Mouse (Mus musculus): ENCODE results near the gene Trpm7. TPM values are rescaled to one million over a fixed set of nuclear protein-coding genes. Genes with fewer than 3 reads are reported as not detected.
A peak's percentile ranks its signal among the peaks of the same experiment; 100 is the strongest.

Gene Trpm7
- total RNA-seq, 2 experiments from 2014 or later: 52.0 to 54.1 TPM

DNA sequence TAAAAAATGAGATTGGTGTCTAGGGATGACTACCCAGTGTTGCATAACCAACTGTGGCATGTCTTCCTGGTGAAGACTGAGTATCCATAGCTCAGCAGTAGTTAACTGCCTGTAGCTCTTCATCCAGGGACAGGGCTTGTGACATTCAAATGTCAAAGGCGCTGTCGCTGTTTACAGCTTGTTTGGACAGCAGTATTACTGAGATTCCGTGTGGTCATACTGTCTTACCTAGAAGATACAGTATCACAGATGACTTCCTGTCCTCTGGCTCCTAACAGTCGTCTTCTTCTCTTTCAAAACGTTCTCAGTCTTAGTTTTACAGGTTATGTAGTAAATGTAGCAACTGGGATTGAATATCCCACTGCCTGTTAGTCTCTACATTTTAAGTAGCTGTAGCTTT lies 37.2 kb downstream of the Trpm7 start:
- intact Hi-C loops (cut with DNase I): no loop called here
- DNase-seq: no peak

DNA sequence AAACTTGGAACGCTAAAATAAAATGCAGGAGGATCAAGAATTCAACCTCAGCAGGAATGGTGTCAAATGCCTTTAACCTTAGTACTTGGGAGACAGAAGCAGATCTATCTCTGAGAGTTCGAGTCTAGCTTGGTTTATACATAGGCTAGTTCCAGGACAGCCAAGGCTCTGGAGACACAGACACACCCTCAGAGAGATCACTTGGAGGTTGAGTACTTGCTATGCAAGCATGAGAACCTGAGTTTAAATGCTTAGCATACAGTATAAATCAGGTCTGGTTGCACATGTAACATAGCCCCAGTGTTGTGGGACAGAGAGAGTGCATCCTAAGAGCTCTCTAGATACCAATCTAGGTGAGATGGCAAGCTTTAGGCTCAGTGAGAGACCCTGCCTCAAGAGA lies 58.6 kb downstream of the Trpm7 start:
- intact Hi-C loops (cut with DNase I): no loop called here
- no peak for DNase-seq

DNA sequence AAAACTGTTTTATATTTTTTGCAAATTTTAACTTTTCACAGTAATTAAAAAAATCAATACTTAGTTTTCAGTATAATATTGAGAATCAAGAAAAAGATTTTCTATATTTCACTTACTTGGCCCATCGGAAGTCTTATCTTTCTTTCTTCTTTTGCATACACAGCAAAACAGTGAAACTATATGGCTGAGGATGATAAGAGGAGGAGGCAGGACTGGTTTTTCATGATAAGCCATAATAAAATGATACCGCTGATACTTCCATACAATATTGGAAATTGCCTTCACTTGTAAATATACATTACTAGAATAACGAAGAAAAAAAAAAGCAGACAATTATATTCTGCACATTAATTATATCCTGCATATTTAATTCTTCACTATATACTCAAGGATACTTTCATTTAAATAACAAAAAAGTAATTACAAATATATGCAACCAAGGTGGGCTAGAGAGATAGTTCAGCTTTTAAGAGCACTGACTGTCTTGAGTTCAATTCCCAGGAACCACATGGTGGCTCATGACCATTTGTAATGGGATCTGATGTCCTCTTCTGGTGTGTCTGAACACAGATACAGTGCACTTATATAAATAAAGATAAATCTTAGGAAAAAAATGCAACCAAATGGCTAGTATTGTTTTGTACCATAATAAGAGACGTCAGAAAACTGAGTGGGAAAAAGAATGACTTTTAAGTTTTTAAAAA lies 59.2 kb downstream of the Trpm7 start:
- intact Hi-C loops (cut with DNase I): no loop called here
- DNase-seq: no peak

DNA sequence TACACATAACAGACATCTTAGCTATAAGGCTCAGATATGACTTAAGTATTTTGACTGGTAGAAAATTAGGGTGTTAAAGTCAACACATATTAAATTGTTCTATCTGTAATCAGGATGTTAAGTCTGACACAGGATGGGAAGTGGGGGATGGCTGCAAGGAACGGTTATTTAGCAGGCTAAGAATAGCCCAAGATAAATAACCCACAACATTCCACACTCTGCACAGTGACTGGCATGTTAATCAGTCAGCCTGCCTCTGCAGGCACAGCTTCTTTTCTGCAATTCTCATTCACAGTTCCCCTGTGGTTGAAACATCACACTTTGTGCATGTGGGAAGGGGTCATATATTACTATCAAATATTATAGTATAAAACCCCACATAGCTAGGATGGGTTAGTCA lies 60.2 kb downstream of the Trpm7 start:
- peak; percentile 34 to 44 for DNase-seq
- intact Hi-C loops (cut with DNase I): no loop called here

DNA sequence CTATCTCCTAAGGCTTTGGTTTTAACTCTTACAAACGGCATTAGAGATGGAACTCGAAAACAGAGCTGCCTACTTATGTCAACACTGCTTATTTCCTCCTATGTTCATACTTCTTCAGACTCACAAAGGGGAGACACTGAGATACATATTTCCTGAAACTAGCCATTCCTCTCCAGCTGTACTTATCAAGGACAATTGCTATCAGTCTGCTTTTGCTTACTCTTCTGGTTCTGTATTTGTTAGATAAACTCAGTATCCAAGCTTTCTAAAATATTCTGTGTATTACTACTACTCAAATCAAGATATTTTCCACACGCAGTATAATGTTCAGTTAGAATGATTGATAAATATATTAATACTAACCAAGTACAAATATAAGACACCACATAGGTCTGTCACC lies 74.0 kb downstream of the Trpm7 start:
- intact Hi-C loops (cut with DNase I): no loop called here
- DNase-seq: no peak

DNA sequence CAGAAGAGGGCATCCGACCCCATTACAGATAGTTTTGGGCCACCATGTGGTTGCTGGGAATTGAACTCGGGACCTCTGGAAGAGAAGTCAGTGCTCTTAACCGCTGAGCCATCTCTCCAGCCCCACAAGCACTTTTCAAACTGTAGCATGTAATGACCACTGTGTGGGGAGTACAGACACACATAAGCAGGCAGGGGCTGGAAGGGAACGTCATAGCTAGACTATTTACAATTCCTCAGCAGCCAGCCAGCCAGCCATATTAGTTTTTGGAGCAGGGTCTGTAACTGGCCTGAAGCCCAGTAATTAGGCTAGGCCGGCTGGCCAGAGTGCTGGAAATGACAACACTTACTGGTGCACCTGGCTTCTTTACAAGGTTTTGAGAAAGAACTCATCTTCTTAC lies 77.6 kb downstream of the Trpm7 start:
- intact Hi-C loops (cut with DNase I): loop anchor here (5.0 kb wide), 1 partner anchor 199 kb away; no protein-coding TSS in a partner anchor
- DNase-seq: no peak

DNA sequence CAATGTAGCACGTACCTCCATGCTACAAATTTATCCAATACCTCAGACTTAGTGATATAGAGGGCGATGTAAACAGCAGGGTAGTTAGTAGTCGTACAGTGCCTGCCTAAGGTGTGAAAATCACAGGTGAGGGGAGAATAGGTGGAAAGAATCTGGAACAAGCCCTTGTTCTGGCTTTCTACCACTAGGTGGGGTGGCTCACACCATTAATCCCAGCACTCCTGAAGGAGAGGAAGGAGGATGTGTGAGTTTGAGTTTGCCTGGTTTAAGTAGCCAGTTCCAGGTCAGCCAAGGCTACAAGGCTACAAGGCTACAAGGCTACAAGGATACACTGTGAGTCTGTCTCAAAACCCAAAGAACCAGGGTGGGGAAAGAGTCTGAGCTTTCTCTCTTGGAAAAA lies 80.3 kb downstream of the Trpm7 start:
- no peak for DNase-seq
- intact Hi-C loops (cut with DNase I): loop anchor here (5.0 kb wide), 1 partner anchor 202 kb away; no protein-coding TSS in a partner anchor

DNA sequence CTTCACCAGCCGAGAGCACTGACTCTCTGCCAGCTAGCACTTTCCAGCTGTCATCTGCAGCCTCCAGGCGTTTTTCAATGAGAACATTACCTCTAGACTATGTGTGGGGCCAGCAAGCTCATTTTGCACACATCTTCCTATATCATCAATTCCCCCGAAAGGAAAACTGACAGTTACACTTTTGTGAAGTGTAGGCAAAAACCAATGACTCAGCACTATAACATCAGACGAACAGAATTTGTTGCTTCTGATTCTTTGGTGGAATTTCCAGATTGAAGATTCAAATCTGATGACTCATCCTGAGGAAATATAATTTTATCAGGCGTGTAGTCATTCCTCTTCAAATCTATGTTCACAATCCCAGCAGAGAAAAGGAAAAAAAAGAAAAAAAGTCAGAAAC lies 83.4 kb downstream of the Trpm7 start:
- no peak for DNase-seq
- intact Hi-C loops (cut with DNase I): no loop called here

DNA sequence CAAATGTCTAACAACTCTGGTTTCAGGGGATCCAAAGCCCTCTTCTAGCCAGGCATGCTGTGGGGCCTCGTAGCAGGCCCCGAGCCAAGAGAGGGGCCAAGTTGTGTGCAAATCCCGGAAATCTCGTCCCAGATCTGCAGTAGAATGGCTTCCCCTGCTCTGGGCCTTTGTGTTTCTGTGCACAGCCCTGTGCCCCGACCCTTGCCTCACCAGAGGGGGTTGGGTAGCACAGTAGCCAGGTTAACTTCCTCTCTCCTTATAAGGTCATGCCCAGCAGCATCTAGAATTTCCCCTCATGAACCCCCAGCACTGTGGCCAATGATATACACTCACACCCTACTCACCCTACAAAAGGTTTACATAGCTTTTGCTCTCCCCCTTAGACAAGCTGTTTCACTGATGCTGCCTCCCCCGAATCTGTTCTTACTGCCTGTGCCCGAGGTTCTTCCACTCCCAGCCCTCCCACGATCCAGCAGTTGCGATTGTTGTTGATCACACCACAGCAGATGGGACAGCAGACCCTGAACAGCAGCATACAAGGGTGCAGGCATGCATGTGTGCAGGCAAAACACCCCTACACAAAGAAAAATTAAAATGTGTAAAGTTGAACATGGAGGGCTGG lies 88.2 kb downstream of the Trpm7 start:
- intact Hi-C loops (cut with DNase I): no loop called here
- no peak for DNase-seq

DNA sequence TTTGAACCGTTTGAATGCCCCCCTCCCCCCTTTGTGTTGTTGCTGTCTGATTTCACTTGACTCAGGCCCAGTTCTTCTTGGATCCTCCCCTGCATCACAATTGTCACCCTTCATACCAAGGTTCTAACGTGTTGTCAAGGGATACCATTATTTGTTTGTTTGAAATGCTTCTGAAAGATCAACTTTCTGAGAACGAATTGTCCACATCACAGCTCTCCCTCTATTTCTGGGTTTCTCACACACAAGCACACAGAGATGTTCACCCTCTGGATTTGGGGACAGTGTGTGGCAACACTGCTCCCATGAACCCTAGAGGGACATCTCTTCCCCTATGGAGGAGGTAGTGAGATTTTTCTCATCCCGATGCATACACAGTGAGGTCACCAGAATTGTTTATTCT lies 92.7 kb downstream of the Trpm7 start, which contains the start of gene Usp50:
Usp50 (minus strand) TSS at position 101 of the 400 bp plus-strand sequence.
- DNase-seq: no peak
- intact Hi-C loops (cut with DNase I): no loop called here

DNA sequence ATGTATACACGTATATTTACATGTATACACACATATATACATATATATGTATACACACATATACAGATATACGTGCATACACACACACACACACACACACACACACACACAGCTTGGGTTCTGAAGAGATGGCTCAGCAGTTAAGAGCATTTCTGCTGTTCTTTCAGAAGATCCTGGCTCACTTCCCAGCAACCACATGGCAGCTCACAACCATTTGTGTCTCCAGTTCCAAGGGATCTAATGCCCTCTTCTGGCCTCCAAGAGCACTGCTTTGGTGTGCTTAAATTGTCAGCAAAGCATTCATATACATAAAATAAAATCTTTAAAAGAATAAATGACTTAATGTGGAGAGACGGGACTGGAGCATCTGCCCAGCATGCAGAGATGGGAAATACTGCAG lies 93.6 kb downstream of the Trpm7 start:
- intact Hi-C loops (cut with DNase I): loop anchor here (1.0 kb wide), 1 partner anchor 183 kb away; no protein-coding TSS in a partner anchor
- DNase-seq: peak; percentile 73 to 84

DNA sequence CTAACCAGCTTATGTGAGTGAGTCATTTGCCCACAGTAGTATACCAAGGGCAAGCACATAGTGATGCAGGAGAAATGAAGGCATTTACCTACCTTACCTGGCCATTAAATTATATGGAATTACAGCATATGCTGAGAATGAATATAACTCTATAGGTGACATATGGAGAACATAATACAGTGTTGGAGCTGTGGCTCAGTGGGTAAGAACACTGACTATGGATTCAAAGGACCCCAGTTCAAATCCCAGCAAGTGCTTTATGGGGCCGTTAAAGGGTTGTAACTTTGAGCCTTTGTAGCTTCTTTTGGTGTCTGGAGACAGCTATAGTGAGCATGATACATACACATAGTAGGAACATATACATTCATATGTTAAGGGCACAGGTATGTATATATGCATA lies 94.6 kb downstream of the Trpm7 start:
- intact Hi-C loops (cut with DNase I): no loop called here
- no peak for DNase-seq

DNA sequence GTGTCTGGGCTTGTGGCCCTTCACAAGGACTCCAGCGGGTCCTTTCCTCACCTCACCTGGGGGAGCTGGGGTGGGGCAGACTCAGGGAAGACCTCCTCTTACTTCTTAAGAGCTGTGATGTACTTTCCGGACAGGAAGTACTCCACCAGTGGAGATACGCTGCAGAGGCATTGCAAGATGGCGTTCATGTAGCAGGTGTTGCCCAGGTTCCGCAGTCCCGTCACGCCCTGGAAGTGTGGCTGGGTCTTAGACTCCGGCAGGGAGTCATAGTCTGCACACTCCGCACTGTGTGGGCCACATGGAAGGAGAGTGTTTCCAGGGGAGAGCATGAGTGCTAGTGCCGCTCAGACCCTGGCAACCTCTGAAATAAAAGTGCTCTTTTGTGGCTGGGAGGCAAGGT lies 95.7 kb downstream of the Trpm7 start:
- intact Hi-C loops (cut with DNase I): no loop called here
- DNase-seq: no peak

DNA sequence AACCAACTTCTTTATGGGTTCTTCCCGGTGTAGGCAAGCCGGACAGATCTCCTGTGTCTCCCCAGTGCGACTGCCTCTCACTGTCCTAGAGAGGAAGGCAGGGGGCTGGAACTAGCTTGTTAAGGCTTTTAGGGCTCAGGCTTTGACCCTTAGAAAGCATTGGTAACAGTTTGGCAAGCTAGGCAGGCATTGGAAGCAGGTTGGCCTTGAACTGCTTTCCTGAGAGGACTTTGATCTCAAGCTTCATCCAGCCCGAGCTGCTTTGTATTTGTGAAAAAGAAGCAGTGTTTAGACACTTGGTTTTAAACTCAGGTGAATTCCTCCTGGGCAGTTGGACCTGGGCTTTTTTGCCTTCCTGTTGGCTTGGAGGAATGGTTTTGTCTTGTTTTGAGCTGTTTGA lies 97.2 kb downstream of the Trpm7 start:
- DNase-seq: no peak
- intact Hi-C loops (cut with DNase I): no loop called here

DNA sequence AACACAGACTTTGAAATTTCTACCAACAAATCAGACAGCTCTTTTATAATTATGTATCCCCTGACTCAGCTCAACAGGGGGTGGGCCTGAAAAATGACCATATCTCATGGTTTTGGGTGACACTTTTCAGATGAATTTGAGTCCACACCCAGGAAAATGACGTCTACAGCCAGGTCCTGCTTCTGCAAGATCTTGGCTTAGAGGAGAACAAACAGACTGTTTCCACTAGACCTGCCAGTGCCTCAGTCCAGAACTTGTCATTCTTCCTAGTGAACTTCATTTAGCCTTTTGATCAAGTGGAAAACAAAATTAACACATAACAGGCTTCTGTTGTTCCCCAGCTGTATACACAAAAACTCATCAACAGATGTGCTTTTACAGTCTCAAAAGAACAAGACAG lies 99.6 kb downstream of the Trpm7 start:
- DNase-seq: no peak
- intact Hi-C loops (cut with DNase I): no loop called here

DNA sequence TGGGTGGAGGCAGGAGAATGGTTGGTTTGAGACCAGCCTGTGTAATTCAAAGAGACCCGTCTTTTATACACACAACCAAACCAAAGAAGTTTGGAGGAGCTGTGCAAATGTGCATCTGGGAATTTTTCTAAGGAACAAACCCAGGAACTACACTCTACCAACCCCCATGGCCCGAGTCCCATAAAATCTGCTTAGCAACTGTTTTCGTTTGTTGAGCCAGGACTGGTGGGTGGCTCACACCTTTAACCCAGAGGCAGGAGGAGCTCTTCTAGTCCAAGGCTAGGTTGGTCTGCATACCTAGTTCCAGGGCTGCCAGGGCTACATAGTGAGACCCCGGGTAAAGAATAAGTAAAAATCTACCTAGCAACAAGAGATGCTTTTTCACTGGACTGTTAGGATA lies 100.1 kb downstream of the Trpm7 start:
- intact Hi-C loops (cut with DNase I): no loop called here
- DNase-seq: no peak

DNA sequence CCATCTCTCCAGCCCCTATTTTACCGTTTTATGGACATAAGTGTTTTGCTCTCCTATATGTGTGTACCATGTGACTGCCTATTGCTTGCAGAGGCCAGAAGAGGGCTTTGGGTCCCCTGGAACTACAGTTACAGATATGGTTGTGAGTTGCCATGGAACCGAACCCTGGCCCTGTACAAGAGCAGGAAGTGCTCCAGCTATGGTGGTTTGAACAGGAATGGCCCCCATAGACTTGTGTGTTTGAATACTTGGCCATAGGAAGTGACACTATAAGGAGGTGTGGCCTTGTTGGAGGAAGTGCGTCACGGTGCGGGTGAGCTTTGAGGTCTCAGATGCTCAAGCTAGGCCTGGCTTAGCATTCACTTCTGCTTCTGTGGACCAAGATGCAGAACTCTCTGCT lies 103.8 kb downstream of the Trpm7 start:
- DNase-seq: no peak
- intact Hi-C loops (cut with DNase I): no loop called here

DNA sequence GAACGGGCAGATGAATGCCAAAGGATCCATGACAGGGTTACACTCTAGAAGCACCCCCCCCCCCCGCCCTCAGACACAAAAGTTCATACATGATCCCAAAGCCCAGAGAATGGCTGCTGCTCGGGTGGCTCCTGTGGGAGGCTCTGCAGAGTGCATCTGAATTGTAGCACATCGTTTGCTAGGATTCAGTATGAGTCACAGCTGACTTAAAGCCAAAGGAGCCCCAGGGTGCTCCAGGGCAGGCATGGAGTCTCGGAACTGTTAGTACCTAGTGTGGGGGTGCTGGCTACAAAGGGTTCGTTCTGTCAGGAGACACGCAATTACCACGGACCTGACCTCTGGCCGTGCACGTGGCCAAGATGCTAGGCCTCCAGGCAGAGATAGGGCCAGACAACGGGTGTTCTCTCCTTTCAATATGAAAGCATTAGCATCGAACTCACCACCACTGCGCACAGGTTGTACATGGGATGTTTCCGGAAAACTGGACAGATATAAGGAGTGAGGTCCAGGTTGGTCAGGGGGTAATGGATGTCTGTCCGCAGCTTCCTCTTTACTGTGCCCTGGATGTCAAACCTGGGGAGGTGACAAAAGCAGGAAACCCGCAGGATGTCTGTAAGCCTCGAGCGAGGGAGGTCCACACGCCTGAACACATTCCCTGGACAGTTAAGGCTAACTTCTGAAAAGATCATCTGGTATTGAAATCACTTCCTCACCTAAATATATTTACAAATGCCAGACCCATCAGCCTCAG lies 106.4 kb downstream of the Trpm7 start:
- intact Hi-C loops (cut with DNase I): no loop called here
- DNase-seq: peak in 1 of 2 experiments; percentile 6

DNA sequence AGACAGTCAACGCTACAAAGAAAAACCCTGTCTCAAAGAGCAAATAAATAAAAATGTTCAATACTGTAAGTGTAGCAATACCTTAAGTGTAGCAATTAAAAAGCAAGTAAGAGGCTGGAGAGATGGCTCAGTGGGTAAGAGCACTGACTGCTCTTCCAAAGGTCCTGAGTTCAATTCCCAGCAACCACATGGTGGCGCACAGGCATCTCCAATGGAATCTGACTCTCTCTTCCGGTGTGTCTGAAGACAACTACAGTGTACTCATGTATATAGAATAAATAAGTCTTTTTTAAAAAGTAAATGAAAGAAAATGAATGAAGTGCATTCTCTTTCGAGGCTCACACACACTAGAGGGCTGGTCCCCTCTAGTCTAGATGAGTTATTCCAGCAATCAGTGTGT lies 107.8 kb downstream of the Trpm7 start:
- intact Hi-C loops (cut with DNase I): no loop called here
- DNase-seq: no peak

DNA sequence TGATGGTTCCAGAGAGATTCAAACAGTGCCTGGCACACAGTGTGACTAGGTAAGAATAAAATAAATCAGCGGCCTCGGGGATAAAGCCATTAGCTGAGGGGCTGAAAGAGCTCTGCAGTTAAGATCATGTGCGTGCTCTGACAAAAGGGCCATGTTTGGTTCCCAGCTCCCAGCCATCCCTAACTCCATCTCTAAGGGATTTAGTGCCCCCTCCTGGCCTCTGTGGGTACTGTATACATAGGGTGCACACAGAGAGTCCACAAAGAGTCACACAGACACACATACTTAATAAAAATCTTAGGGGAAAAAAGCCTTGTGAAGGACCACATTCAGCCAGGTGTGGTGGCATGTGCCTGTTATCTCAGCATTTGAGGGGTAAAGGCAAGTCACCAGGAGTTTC lies 108.4 kb downstream of the Trpm7 start:
- intact Hi-C loops (cut with DNase I): no loop called here
- no peak for DNase-seq

DNA sequence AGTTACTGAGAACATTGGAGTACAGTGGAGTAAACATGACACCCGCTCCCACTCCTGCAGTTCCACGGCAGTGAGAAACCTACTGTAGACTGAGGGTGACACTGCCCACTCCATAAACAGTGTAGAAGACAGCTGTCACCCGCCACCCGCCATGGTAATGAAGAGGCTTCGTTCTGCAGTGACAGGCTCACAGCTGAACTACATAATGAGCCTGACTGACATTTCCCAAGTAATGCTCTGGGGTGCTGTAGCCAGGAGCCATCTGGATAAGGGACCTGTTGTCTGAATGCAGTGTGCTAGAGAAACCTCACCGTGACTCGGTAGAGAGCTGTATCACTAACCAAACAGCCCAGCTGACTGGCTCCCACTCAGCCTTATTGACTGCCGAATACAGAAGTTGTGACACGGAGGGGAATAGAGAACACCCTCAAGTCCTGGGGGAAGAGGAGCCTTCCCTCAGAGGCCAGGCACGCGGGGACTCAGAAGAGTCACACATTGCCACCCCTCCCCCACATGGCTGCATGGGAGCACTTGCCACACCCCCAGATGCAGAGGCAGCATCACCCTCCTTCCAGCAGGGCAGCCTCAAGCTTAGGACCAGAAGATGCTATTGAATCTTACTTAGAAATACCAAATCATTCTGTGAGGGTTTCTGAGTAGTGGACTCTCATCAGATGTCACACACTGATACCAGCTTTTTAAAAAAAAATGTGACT lies 110.0 kb downstream of the Trpm7 start:
- intact Hi-C loops (cut with DNase I): no loop called here
- no peak for DNase-seq

Data from heart, postnatal 10 days (tissue).